Mouse (Mus musculus) cerebellum, adult 9-11 months (tissue): ENCODE measurements around the gene Ceacam19.

Experiments
- DNase-seq: peaks from one replicate; pipeline ENCODE4 v3.0.0; 2022

The Ceacam19 gene

GRCm38 (mm10) chr7:19876781-19877425 is 10.9 kb downstream of the Ceacam19 start:
- no peak for DNase-seq

- DNase-seq = no peak
Measured at GRCm38 (mm10) chr7:19875948-19876682, 11.7 kb downstream of the Ceacam19 start.

GRCm38 (mm10) chr7:19871943-19872601 is 15.7 kb downstream of the Ceacam19 start:
- no peak for DNase-seq

- no peak for DNase-seq
Measured at GRCm38 (mm10) chr7:19871137-19871621, 16.6 kb downstream of the Ceacam19 start.

- no peak for DNase-seq
Measured at GRCm38 (mm10) chr7:19867751-19868399, 19.9 kb downstream of the Ceacam19 start.

GRCm38 (mm10) chr7:19866490-19866889 is 21.3 kb downstream of the Ceacam19 start:
- no peak for DNase-seq

GRCm38 (mm10) chr7:19865246-19866036 is 22.3 kb downstream of the Ceacam19 start:
- DNase-seq = no peak

GRCm38 (mm10) chr7:19864241-19864640 is 23.5 kb downstream of the Ceacam19 start:
- DNase-seq = no peak

GRCm38 (mm10) chr7:19861199-19861598 is 26.6 kb downstream of the Ceacam19 start, which contains the start of gene Ceacam16:
Gene Ceacam16, minus strand, starts transcription at chr7:19861299.
- DNase-seq = no peak

GRCm38 (mm10) chr7:19859740-19860139 is 28.0 kb downstream of the Ceacam19 start:
- no peak for DNase-seq

- no peak for DNase-seq
Measured at GRCm38 (mm10) chr7:19856283-19856682, 31.5 kb downstream of the Ceacam19 start.

GRCm38 (mm10) chr7:19855663-19856062 is 32.1 kb downstream of the Ceacam19 start:
- DNase-seq = no peak

GRCm38 (mm10) chr7:19853526-19853925 is 34.2 kb downstream of the Ceacam19 start:
- no peak for DNase-seq

- no peak for DNase-seq
Measured at GRCm38 (mm10) chr7:19851858-19852570, 35.8 kb downstream of the Ceacam19 start, which contains the start of gene Gm19345. Gene Gm19345, plus strand, starts transcription at chr7:19852003.

- DNase-seq = no peak
Measured at GRCm38 (mm10) chr7:19844521-19845171, 43.1 kb downstream of the Ceacam19 start.

- DNase-seq = no peak
Measured at GRCm38 (mm10) chr7:19843561-19843960, 44.2 kb downstream of the Ceacam19 start.

- DNase-seq = no peak
Measured at GRCm38 (mm10) chr7:19842885-19843504, 44.8 kb downstream of the Ceacam19 start.

- no peak for DNase-seq
Measured at GRCm38 (mm10) chr7:19841686-19842413, 45.9 kb downstream of the Ceacam19 start.

- DNase-seq = no peak
Measured at GRCm38 (mm10) chr7:19840936-19841335, 46.8 kb downstream of the Ceacam19 start.

- no peak for DNase-seq
Measured at GRCm38 (mm10) chr7:19840371-19840770, 47.4 kb downstream of the Ceacam19 start.
